Mouse (Mus musculus): ENCODE measurements around the gene Rab33b.

- TF ChIP-seq CTCF (IDR thresholded peaks at IDR 0.05; ENCODE audit: control insufficient read depth, insufficient read depth, insufficient replicate concordance, low read depth, low read length) (no peak), POLR2A (IDR thresholded peaks at IDR 0.05; ENCODE audit: control insufficient read depth, low read depth, low read length) (no peak)
These were observed 34.4 kb downstream of the Rab33b start for GRCm38 (mm10) chr3:51517878-51518762.
